Mouse (Mus musculus): ENCODE data around the gene Hmg20b. TPM values are rescaled to one million over a fixed set of nuclear protein-coding genes. Genes with fewer than 3 reads are reported as not detected.

The Hmg20b gene
- total RNA-seq, 2 experiments from 2014 or later: 24.0 to 40.0 TPM

DNA sequence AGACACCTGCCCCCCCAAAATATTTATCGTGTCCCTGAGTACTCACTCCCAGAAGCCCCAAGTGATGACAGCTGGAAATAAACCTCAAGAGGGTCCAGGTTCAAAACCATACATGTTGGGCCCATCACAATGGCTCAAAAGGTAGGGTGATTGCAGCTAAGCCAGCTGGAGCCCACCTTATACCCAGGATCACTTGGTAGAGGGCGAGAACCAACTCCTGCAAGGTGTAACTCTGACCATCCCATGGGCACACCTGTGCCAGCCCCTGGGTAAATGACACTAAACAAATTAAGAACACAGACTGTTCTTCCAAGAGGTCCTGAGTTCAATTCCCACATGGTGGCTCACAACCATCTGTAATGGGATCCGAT, 28.9 kb upstream of the Hmg20b start:
- no peak for DNase-seq (ENCODE audit: low spot score in 2 of 2)

DNA sequence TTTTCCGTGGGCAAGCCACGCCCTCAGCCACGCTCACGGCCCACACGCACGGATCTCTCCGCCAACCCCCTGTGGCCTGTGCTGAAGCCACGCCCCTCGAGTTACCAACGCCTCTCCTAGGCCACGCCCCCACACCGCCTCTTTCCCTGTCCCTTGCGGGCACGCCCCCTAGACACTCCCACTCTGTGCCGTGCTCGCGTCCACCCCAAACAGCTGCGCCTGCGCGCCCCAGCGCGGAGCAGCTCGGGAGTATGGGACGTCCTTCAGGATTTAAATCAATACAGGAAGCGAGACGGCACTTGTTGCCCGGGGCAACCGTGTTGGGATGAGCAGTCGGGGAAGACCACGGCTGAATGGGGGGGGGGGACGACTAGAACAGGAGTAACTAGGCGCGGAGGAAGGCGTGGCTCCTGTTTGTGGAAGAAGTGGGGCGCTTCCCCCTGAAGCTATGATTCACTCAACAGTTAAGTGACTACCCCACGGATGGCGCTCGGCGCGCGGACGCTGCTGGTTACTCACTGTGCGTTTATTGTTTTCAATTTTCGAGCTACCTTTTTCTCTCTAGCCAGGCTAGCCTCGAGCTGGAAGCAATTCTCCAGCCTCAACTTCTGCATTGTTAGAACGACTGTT, 28.4 kb upstream of the Hmg20b start:
- DNase-seq (ENCODE audit: low spot score in 2 of 2): peak; percentile 100

DNA sequence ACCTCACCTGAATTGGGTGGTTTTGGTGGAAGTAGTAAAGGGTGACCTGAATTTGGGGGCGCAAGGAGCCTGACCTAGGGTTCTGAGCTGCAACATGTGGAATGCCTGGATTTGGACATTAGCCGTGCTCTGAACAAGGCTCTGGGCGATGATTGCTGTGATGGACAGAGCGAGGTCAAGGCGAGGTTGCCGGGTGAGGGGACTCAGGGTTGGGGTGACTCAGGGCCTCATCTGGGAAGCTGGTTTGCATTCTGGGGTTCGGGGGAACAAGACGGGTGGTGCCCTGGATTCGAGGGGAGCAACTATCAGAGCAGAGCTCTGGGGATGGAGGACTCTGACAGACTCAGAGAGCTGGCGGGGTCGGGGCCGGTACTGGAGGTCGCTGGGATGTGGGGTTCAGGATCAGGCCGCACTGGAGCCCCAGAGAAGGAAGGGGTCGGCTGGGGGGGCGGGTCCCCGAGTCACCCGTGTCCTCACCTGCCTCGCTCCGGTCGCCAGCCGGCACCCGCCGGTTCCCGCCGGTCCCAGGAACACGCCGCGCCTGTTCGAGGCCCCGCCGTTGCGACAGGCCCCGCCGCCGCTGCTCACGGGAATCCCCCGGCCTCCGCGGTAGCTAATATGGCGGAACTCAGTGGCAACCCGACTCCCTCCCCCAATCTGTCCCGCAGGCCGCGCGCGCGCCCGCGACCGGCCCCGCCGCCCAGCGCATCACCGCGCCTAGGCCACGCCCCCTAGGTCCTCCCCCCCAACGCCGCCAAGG, 27.7 kb upstream of the Hmg20b start, which contains the start of gene Fzr1:
Gene Fzr1 (minus strand): TSS at position 724 of the 760 bp plus-strand sequence.
- DNase-seq (ENCODE audit: low spot score in 2 of 2): no peak

DNA sequence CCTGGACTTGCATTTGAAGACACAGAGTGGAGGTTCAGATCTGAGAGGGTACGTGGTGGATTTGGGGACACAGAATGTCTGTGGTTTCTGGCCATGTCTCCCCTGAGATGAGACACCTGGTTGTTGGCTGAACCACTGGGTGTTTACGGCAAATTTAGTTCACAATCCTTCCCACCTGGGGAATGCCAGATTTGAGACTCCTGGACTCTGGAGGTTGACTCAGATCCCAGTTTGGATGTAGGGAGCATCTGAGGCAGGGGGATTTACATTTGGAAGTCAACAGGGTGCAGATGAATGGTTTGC, 27.0 kb upstream of the Hmg20b start:
- DNase-seq (ENCODE audit: low spot score in 2 of 2): no peak

DNA sequence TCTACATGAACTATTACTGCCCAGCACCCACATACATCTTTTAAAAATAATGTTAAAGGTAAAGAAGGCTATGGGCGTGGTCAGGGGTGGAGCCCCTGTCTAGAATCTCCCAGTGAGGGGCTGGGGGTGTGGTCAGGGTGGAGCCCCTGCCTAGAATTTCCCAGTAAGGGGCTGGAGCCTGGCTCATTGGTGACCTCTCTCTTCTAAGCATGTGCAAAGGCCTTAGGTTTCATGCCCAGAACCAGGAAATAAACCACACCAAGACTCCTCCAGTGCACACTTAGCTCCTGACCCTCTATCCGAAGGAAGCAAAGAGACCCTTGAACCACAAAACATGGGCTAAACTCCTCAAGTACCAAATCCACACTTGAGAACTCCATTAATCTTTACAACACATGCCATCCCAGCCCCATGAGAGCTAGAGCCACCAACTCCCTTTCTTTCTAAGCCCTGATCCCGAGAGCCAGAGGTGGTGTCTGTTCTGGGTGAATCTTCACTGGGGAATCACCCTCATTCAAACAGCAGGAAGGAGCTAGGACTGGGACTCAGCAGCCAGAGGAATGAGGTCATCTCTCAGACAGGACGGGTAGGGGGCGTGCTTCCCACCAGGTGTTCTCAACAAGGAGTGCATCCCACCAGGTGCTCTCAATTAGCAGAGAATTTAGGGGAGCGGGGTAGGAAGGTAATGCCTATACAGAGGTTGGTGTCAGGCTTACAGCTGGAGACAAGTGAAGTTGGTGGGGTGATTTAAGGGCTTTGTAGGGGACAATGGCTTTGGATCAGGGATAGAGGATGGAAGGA, 26.5 kb upstream of the Hmg20b start:
- no peak for DNase-seq (ENCODE audit: low spot score in 2 of 2)

DNA sequence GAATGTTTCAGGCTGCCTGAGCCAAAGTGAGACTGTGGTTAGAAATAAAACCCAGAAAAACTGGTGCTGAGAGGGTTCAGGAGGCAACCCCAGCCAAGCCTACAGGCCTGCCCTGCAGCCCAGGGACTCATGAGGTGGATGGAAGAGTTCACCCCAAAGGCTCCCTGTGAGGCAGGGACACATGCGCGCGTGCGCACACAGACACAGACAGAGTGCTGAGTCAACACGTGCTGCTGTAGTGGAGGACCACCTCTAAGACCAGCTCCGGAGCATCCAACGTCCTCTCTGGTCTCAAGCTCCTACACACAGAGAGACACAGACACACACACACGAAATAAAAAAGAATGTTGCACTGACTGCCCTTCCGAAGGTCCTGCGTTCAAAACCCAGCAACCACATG, 25.0 kb upstream of the Hmg20b start:
- DNase-seq (ENCODE audit: low spot score in 2 of 2): no peak

DNA sequence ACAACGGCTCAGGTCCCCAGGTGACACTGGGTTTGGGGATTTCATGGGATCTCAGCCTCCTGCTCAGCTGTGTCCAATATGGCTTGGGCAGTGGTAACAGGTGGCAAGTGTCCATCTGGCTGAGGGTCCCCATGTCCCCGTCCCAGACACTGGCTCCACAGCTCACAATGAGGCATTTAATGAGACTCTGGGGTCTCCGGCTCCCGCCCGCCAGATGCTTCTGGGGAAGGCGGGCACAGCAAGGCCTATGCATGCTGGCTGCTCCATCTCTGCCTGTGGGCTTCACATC, 16.9 kb upstream of the Hmg20b start:
- DNase-seq (ENCODE audit: low spot score in 2 of 2): no peak

DNA sequence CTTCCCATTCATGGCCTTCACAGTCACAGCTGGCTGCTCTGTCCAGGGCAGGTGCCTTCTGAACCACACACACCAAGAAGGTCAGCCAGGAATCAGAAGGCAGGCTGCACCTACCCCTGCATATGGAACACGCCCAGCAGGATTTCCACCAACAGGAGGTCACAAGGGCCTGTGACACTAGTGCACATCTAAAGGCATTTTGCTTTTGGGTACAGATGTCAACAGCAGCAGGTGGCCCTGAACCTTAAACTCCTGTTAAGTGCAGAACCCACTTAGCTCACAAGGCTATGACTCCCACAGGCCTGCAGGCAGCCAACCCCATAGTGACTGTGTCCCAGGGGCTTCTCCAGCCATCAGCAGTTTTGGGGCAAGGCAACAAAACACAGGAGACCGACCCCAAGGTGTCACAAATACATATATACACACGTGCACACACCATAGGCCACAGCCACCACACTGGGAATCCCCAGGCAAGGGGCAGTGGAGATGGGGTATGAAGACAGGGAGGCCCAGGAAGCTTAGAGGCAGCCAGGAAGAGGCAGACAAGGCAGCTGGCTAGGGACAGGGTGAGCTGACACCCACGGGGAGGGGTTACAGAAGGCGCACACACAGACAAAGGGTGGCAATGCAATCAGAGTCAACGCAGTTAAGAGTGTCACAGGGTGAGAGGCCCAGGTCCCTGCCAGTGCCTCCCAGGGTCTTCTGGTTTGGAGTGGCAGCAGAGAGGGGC, 16.4 kb upstream of the Hmg20b start:
- no peak for DNase-seq (ENCODE audit: low spot score in 2 of 2)

DNA sequence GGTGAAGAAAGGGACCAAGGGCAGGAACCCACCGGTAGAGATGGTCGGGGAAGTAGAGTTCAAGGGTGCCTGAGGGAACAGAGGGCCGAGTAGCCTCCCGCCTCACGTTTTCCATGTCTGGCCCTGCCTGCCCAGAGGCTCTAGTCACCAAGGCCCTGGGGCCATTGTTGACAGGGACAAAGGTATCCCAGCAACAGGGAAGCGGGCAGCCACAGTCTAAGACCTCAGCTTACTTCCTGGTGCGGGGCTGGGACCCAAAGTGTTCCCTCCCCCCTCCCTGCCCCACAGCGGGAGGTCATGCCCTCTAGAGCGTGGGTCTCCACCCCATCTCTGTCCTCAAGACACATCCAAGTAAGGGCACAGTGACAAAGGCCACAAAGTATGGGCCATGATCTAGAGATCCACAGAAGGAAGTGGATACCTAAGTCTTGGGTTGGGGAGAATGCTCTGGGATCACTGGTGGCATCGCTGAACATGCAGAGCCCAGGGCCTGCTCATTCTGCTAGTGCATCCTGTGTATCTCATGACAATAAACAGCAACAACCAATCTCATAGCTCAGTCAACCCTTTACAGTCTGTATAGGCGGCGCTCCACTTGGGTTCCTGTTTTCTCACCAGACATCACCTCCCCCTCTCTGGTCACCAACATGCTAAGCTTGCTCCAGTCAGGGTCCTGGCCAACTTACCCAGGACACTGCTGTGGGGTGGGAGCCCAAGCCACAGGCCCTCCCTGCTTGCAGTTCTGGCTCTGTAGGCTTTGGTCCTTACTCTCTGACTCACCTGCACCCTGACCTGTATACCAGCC, 15.6 kb upstream of the Hmg20b start, which contains the start of gene 4930404N11Rik:
Gene 4930404N11Rik (minus strand): TSS at position 145 of the 805 bp plus-strand sequence.
- no peak for DNase-seq (ENCODE audit: low spot score in 2 of 2)

DNA sequence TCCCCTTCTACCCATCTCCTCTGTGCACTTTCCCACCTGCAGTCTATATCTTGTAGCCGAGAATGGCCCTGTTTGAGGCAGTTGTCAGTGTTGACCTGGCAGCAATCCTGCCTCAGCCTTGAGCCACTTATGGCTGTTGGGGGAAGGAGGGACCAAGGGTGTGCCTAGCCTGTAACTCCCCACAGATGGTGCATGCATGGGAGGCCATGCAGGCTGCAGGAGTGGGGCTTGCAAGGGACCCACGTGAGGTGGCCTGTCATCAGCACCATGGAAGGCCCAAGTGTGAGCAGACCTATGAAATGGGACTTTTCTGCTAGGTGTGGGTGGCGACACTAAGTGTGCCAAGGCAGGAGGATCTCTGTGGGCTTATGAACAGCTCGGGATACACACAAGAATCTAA, 14.8 kb upstream of the Hmg20b start:
- no peak for DNase-seq (ENCODE audit: low spot score in 2 of 2)

DNA sequence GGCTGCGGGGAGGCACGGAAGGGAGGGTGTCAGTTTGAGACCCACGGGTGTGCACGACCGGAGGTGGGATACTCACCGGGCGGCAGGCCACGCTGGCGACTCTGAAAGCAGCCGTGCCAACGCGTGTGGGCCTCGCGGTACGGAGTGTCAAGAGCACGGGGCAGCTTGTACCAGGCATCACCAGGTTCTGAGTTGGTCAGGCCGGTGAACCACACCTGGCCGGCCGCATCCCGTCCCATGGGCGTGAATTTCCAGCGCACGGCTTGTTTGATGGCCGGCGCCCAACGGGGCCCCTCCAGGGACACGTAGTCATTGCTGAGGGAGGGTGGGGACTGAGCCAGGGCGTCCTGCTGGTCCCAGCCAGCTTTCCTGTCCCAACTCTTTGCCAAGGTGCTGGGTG, 14.4 kb upstream of the Hmg20b start:
- no peak for DNase-seq (ENCODE audit: low spot score in 2 of 2)

DNA sequence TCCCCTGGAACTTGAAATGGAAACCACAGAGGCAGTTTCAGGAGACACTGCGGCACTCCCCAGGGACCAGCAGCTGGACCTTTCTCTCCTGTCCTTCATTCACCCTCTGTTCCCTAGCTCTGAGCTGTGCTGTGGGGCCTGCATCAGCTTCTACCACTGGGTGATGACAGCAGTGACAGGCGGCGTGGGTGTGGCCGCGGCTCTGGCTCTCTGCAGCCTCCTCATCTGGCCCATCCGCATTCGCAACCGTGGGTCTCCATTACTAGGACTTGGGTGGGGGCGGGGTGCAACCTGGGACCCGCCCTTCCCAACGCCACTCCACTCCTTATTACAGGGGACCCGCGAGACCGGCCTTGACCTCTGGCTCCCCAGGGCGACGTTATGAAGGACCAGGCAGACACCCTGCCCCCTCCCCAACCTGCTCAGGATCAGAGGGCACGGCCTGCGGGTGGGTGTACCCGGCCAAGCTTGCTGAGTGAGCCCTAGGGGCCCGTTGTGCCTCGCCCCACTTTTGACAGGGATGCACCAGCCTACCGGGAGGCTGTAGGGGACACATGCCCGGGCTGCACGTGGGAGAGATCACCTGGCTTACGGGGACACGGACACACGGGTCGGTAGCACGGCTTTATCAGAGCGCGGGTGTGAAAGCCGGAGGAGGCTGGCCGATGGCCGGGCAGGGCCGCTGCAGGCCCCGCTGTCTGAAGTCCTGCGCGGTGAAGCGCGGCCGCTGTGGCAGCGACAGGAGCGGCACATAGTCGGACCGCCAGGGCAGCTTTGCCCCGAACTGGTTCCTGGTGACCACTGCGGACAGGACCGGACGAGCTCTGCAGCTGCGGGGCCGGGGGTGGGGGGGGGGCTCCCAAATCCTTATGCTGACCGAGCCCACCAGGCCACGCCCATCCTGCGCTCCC, 13.4 kb upstream of the Hmg20b start:
- DNase-seq (ENCODE audit: low spot score in 2 of 2): no peak

DNA sequence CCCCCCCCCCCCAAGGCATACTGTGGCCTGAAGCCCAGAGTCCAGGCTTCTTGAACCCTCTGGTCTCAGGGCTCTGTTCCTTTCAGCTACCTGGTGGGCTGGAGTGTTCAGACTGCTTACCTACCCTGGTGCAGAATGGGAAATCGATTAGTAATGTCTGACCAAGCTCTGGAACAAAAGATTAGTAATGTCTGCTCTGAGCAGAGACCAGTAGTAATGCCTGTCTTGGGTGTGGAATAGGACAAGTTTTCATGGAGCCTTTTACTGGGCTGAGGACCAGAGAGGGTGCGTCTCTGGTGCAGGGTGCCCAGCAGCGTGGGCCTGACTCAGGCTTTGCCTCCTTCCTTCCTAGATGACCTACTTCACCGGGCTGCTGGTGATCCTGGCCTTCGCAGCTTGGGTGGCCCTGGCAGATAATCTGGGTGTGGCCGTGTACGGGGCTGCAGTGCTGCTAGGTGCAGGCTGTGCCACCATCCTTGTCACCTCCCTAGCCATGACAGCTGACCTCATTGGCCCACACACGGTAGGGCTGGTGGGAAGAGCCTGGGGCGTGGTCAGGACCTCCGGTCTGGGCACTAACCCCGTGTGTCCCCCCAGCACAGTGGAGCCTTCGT, 12.2 kb upstream of the Hmg20b start:
- no peak for DNase-seq (ENCODE audit: low spot score in 2 of 2)

DNA sequence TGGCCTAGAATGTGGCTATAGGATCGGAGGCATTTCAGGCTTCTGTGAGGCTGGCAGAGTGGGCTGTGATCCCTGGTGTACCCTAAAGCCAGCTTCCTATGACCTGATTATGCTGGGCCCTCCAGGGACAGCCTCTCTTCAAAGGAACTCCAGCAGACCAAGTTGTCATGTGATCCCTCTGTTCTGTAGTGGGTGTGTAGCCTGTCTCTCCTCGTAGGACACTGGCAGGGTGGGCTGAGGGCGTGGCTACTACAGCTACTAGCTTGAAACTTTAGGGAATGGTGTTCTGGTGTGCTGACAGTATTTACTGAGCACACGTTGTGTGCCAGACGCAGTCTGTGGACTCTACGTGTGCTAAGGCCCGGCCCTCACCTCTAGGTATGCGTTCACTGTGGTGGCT, 10.4 kb upstream of the Hmg20b start:
- DNase-seq (ENCODE audit: low spot score in 2 of 2): no peak

DNA sequence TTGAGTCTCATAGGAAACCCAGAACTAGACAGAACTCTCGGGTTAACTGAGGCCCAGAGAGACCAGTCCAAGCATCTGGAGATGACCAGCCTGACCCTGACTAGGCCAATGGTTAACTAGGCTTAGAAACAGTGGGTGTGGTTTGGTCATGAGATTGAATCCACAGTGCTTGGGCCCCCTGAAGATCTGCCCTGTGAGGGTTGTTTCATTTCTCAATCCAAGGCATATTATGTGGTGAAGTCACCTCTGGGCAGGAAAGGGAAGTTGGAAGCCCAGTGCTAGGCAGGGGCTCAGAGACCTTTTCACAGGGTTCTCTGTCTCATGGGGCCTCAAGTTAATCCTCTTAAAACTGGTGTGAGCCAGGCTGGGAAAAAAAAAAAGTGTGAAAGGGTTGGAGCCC, 8.6 kb upstream of the Hmg20b start:
- no peak for DNase-seq (ENCODE audit: low spot score in 2 of 2)

DNA sequence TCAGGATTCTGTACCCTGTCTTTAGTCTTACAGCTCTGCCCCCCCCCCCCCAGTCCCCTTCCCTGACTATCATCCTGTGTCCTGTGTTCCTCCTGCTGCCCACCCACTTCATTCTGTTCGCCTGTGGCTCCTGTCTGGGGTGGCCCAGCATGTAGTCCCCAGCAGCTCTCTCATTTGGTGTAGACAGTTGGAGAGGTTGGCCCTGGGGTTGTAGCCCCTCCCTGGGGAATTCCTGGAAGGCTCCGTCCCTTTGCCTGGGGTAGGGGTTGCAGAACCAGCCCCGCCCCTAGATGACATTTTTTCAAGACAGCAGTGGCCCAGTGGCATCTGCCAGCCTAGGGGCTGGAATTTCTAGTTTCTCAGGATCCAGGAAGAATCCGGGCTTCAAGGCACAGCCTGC, 7.9 kb upstream of the Hmg20b start:
- DNase-seq (ENCODE audit: low spot score in 2 of 2): no peak

DNA sequence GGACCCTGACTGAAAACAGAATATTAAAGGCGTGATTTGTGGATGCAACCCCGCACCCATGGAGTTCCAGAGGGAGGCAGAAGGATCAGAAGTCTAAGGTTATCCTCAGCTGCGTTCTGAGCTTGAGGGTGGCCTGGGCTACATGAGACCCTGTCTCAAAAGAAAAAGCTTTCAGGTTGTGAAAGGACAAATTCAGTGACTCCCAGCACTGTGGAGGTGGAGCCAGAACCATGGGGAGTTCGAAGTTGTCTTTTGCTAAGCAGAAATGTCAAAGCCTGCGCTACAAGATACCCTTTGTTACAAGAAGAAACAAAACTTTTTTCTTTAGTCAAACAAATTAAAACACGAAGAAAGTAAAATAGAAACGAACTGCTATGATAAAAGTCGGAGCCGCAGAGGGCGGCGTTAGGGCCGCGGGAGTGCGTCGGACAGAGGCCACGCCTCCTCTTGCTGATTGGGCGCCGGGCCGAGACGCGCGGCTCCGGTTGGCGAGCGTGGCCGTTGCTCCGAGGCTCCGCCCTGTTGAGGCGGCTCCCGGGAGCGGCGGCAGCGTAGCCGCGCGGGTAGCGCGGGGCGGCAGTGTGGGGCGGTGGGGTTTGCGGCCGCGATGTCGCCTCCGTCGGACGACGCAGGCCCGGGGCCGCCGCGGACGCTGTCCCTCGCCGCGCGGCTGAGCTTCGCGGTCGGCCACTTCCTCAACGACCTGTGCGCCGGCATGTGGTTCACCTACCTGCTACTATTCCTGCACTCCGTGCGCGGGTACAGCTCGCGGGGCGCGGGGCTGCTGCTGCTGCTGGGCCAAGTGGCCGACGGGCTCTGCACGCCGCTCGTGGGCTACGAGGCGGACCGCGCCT, 6.9 kb upstream of the Hmg20b start, which contains the start of gene Mfsd12:
Gene Mfsd12 (plus strand): TSS at position 501 of the 854 bp plus-strand sequence.
- DNase-seq (ENCODE audit: low spot score in 2 of 2): peak; percentile 89 to 94

DNA sequence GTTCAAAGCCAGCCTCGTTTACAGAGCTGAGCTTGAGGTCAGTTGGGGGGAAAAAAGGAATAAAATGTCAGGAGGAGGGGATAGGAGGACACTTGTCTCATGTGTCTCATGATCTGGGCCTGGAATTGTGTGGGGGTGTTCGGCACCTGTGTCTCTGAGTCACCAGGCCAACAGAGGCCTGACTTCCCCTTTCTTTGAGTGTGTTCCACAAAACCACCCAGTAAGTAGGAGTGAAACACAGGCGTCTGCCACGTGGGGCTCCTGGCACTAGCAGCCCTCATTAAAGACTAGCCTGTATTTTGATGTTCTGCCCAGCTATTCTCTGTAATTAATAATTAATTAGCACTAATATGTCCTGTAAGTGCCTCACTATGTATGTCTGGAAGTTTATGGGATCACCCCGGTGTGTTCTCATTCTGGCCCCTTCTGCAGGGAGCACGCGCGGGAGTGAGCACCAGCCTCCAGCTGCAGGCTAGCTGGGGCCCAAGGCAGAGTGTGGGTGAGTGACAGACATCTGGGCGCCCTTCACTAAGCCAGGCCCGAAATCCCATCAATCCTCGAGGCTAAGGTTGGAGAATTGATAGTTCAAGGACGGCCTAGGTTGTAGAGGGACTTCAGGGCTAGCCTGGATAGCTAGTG, 6.2 kb upstream of the Hmg20b start:
- DNase-seq (ENCODE audit: low spot score in 2 of 2): no peak
